Comparison of ENCODE assay signal across 8 mouse cellular contexts in the genomic region with DNA sequence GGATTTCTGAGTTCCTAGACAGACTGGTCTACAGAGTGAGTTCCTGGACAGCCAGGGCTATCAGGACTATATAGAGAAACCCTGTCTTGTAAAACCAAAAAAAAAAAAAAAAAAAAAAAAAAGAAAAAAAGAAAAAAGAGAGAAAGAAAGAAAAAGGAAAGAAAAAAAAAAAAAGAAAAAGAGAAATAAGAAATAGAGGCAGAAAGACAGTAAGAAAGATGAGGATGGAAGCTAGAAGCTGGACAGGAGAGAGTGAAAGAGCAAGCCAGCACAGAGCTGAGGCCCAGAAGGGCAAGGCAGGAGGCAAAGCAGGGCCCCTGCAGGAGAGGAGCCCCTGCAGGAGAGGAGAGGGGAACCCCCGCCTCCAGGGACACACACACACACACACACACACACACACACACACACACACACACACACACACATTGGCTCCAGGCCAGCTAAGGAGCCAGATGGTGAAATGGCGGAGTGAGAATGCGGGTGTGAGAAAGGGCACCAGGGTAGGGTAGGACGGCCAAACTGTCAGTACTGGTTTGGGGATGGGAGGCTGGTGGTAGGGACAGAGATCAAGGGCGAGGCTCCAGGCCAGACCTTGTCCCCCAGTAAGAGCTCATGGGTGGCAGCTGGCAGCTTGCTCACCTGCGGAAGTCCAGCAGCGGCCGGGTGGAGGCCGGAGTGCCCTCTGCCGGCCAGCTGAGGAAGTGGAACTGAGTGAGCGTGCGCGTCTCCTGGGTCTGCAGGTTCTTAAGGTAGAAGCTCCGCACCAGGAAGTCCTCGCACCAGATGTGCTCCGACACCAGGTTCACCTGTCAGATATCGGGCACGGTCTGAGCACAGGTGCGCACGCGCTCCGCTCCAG. TPM values are rescaled to one million over a fixed set of nuclear protein-coding genes. Genes with fewer than 3 reads are reported as not detected.
DNase-seq lines count a peak whose midpoint lies in the region; ATAC-seq and TF ChIP-seq lines count a peak whose summit lies in the region.

No protein-coding gene starts in this region.

- no peak for TF ChIP-seq CTCF in heart, adult 2 months (IDR thresholded peaks at IDR 0.05)
- TF ChIP-seq CTCF in lung, adult 2 months (IDR thresholded peaks at IDR 0.05; ENCODE audit: insufficient read depth, low read length): peak; percentile 59

- H3K4me2 ChIP-seq in neural tube, embryonic 15.5 days: peak overlapping the region; percentile 57

- intact Hi-C loops in heart, adult 2 months (cut with DNase I): loop anchor here (1.0 to 5.0 kb wide), 4 partner anchors 14 to 304 kb away; a partner anchor contains a TSS

- H3K9me3 ChIP-seq in neural tube, embryonic 15.5 days (replicated peaks): no peaks in the 10 kb centered on the region

- 6% methylated on average over 22 of the region's 22 CpGs for WGBS in heart, adult 2 months
- WGBS in lung, adult 2 months: 6% methylated on average over 21 of the region's 22 CpGs
- WGBS in neural tube, embryonic 15.5 days: 4% methylated on average over 21 of the region's 22 CpGs

- peak; percentile 77 for DNase-seq in right cerebral cortex, adult 18-20 months
- DNase-seq in right cerebral cortex, postnatal 36 days (ENCODE audit: low spot score in 2 of 2): no peak
- peak; percentile 78 for DNase-seq in embryo, embryonic 11 days
- DNase-seq in heart, adult 2 months: peak; percentile 87 to 88
- DNase-seq in kidney, adult 18-20 months: peak; percentile 91
- peak; percentile 83 for DNase-seq in lung, adult 2 months
- peak; percentile 78 for DNase-seq in testis, postnatal 14 days (ENCODE audit: low spot score)

- H3K27me3 ChIP-seq in heart, adult 2 months (ENCODE audit: control insufficient read depth, insufficient read depth, low read length): no peaks in the 10 kb centered on the region
- H3K27me3 ChIP-seq in neural tube, embryonic 15.5 days (replicated peaks): no peaks in the 10 kb centered on the region

- no peaks in the 10 kb centered on the region for H3K79me2 ChIP-seq in heart, adult 2 months (replicated peaks; ENCODE audit: control insufficient read depth, insufficient read depth, low read length)

- no peak for TF ChIP-seq POLR2A in heart, adult 2 months (IDR thresholded peaks at IDR 0.05; ENCODE audit: insufficient read depth, low read depth, low read length)
- TF ChIP-seq POLR2A in lung, adult 2 months (IDR thresholded peaks at IDR 0.05; ENCODE audit: borderline replicate concordance, extremely low read depth, low read depth, low read length): 0 out of 2 replicates have a peak, but pooled peaks have one; percentile 9

- peak; percentile 69; the same call in 1 of the 2 replicates for TF ChIP-seq EP300 in heart, adult 2 months (IDR thresholded peaks at IDR 0.05; ENCODE audit: insufficient read depth, low read depth, low read length)

- ATAC-seq in neural tube, embryonic 15.5 days (ENCODE audit: low FRiP score): peak; percentile 40

- H3K27ac ChIP-seq in heart, adult 2 months: peak overlapping the region; percentile 52; the same call in 1 of the 2 replicates
- no peak overlapping the region for H3K27ac ChIP-seq in neural tube, embryonic 15.5 days (replicated peaks)

- peak overlapping the region; percentile 26; the same call in 1 of the 2 replicates for H3K4me3 ChIP-seq in heart, adult 2 months
- H3K4me3 ChIP-seq in lung, adult 2 months (replicated peaks; ENCODE audit: extremely low read depth, low read depth, low read length): peak overlapping the region; percentile 52
- peak overlapping the region; percentile 27 for H3K4me3 ChIP-seq in neural tube, embryonic 15.5 days (replicated peaks)

- H3K4me1 ChIP-seq in heart, adult 2 months (ENCODE audit: control insufficient read depth, insufficient read depth, low read length): peaks cover 15% of the 10 kb centered on the region
- H3K4me1 ChIP-seq in lung, adult 2 months (ENCODE audit: control insufficient read depth, insufficient read depth, low read length): peaks cover 10% of the 10 kb centered on the region; the same call in 1 of the 2 replicates
- H3K4me1 ChIP-seq in neural tube, embryonic 15.5 days: peaks cover 16% of the 10 kb centered on the region

- H3K9ac ChIP-seq in heart, adult 2 months (ENCODE audit: low read depth, low read length): peak overlapping the region; percentile 69
- H3K9ac ChIP-seq in neural tube, embryonic 15.5 days (replicated peaks): 0 out of 2 replicates have a peak overlapping the region, but pooled peaks have one; percentile 10

- no peaks in the 10 kb centered on the region for H3K36me3 ChIP-seq in heart, adult 2 months (ENCODE audit: control insufficient read depth, insufficient read depth, low read length)
- H3K36me3 ChIP-seq in neural tube, embryonic 15.5 days: 0 out of 2 replicates have a peak, but pooled peaks cover 4% of the 10 kb centered on the region

RNA-seq across cellular contexts. Expression of a gene that starts 13.0 kb away (rescaled TPM):
- total RNA-seq in heart, adult 2 months (2021): 1 to 10 TPM; 1.1 to 1.8 TPM
- 2.7 and 3.2 TPM in 2 replicates for polyA plus RNA-seq in heart, adult 2 months (2012; rRNA removed)
- 2.1 and 2.5 TPM in 2 replicates for polyA plus RNA-seq in lung, adult 2 months (2012; rRNA removed)
- polyA plus RNA-seq in neural tube, embryonic 15.5 days (2015; fragmentation: Nextera tagmentation; extraction: Ambion mirVana): 25.6 and 32.4 TPM in 2 replicates

RNA-seq across cellular contexts. Expression of a gene that starts 15.1 kb away (rescaled TPM):
- total RNA-seq in heart, adult 2 months (2021): 100 to 1,000 TPM; 111 to 129 TPM
- polyA plus RNA-seq in heart, adult 2 months (2012; rRNA removed): 67.9 and 93.3 TPM in 2 replicates
- polyA plus RNA-seq in lung, adult 2 months (2012; rRNA removed): 54.5 and 56.1 TPM in 2 replicates
- polyA plus RNA-seq in neural tube, embryonic 15.5 days (2015; fragmentation: Nextera tagmentation; extraction: Ambion mirVana): 72.1 and 90.7 TPM in 2 replicates

RNA-seq across cellular contexts. Expression of a gene that starts 19.4 kb away (rescaled TPM):
- total RNA-seq in heart, adult 2 months (2021): not detected
- polyA plus RNA-seq in heart, adult 2 months (2012; rRNA removed): not detected in 2 replicates
- not detected in 2 replicates for polyA plus RNA-seq in lung, adult 2 months (2012; rRNA removed)
- polyA plus RNA-seq in neural tube, embryonic 15.5 days (2015; fragmentation: Nextera tagmentation; extraction: Ambion mirVana): 0.29 TPM in 1 of 2 replicates, not detected in the other

RNA-seq across cellular contexts. Expression of a gene that starts 26.9 kb away (rescaled TPM):
- not detected for total RNA-seq in heart, adult 2 months (2021)
- 0.39 TPM in 1 of 2 replicates, not detected in the other for polyA plus RNA-seq in heart, adult 2 months (2012; rRNA removed)
- 1.2 and 2.5 TPM in 2 replicates for polyA plus RNA-seq in lung, adult 2 months (2012; rRNA removed)
- polyA plus RNA-seq in neural tube, embryonic 15.5 days (2015; fragmentation: Nextera tagmentation; extraction: Ambion mirVana): 241 and 302 TPM in 2 replicates

RNA-seq across cellular contexts. Expression of a gene that starts 31.7 kb away (rescaled TPM):
- 100 to 1,000 TPM; 973 to 976 TPM for total RNA-seq in heart, adult 2 months (2021)
- polyA plus RNA-seq in heart, adult 2 months (2012; rRNA removed): 781 and 842 TPM in 2 replicates
- 36.6 and 103 TPM in 2 replicates for polyA plus RNA-seq in lung, adult 2 months (2012; rRNA removed)
- 44.6 and 81.9 TPM in 2 replicates for polyA plus RNA-seq in neural tube, embryonic 15.5 days (2015; fragmentation: Nextera tagmentation; extraction: Ambion mirVana)

Comparison
In these comparisons a context has a peak if more than half of its experiments do, and no peak if none do; other contexts are left out.
1. DNase-seq: peak in right cerebral cortex, adult 18-20 months (single experiment), embryo, embryonic 11 days (single experiment), heart, adult 2 months (2 of 2), kidney, adult 18-20 months (single experiment), lung, adult 2 months (single experiment) and testis, postnatal 14 days (single experiment); none in right cerebral cortex, postnatal 36 days (0 of 2).
2. Peak in every context shown above with its lines, with median percentiles within 50 percentile points of each other: H3K4me3 ChIP-seq.